Mouse (Mus musculus) left cerebral cortex, adult 6 months (tissue): ENCODE measurements around the gene Esp34. TPM values are rescaled to one million over a fixed set of nuclear protein-coding genes. Genes with fewer than 3 reads are reported as not detected.

Source experiments
- long read RNA-seq, 2 experiments: library from polyadenylated mRNA; unstranded; transcript quantifications; one replicate each; pipeline ENCODE4 v2.0.0; 2019 to 2020
- polyA plus RNA-seq: library from polyadenylated mRNA; unstranded; fragments of <200 nt; fragmentation: Nextera tagmentation; gene quantifications from 2 replicates; pipeline ENCODE4 v1.2.3, GENCODE M21; 2021

Esp34 gene
- polyA plus RNA-seq: not detected in 2 replicates
- long read RNA-seq, experiment 1: 0 reads
- long read RNA-seq, experiment 2: 0 reads

DNA sequence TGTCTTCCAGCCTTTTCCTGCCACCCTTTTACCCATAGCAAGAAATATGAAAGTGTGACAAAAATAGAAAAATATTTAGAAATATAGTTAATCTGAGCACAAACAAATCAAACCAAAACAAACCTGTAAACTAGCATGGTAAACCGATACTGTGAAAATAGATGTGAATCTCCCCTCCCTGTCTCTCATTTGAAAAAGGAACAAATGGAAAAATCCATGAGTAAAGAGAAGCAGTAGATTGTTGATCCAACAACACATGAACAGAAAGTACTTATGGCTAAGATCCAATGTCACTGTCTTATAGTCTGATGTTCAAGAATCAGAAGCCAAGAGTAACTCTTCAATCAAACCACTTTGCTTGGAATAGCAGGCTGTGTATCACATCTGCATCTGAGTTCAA is at the start of gene Esp34:
Gene Esp34, plus strand, starts transcription at position 301 of the 400 bp plus-strand sequence.

Other genes starting within 250 kb of the Esp34 start
- not detected in 2 replicates for gene Olfr137, start 246.6 kb upstream of the Esp34 start, polyA plus RNA-seq
- gene Olfr136, start 224.4 kb upstream of the Esp34 start, polyA plus RNA-seq: not detected in 2 replicates
- gene Esp36, start 134.0 kb upstream of the Esp34 start, polyA plus RNA-seq: not detected in 2 replicates
- gene Esp31, start 85.3 kb downstream of the Esp34 start, polyA plus RNA-seq: not detected in 2 replicates